Mouse (Mus musculus) thymus, postnatal 36 days (tissue): ENCODE results near the gene Zfp362.
A peak's percentile ranks its signal among the peaks of the same experiment; 100 is the strongest.

Source experiments
- DNase-seq, 2 experiments: peaks; one replicate each; pipeline ENCODE4 v3.0.0; 2022; ENCODE audit warnings: mixed read lengths in 2 of 2

Zfp362 gene

DNA sequence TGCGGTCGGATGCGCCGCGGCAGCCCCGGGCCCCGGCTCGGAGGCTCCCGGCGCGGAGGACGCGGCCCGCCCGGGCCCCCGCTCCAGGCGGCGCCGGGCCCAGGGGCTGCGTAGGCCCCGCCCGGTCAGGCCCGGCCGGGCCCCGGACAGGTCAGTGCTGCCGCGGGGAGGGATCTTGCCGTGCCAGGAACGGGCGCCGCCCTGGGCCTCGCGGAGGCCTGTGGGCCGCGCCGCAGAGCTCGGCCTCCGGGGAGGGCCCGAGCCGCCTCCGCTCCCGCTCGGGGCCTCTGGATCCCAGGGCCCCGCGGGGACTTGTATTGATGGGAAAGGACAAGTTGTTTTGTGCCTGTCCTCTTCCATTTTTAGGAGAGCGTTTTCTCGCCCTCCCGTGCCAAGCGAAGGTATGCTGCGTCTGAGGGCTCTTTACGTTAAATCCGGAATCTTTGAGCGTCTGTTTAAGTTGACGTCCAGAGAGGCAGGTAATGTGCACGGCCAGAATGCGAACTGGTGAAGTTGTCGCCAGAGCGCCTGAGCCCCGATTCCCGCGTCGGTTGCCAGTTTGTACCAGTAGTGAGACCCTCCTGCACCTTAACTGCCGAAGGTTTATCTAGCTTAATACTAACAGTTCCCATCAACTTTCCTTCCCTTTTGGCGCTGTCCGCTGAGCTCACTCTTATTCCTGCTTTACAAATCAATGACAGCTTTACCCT lies 78.0 kb downstream of the Zfp362 start:
- DNase-seq: peak in 1 of 2 experiments; percentile 36

DNA sequence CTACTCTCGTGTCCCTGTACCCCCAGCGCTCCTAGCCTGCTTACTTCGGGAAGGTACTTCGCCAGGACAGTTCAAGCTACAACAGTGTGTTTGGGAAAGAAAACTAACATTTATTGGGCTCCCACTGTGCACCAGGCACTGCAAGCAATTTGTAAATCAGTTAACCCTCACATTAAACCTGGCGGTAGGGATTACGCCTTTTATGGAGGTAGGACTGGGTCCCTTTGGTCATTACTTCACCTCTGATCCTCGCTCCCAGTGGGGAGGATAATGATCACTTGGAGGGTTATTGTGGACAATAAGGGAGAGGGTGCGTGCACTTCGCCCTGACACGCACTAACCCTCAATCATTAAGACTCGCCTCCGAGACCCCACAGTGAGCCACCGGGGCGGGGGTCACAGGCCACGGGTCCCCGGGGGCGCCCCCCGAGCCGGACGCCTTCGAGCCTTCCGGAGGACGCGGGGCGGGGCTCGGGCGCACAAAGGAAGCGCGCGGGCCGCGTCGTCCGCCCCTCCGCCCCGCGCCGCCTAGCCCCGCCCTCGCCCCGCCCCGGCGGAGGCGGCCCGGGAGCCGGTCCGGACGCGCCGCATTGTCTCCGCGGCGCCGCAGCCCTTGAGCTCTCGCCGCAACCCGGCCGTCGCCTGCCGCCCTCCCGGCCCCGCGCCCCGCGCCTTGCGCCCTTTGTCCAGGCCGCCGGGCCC lies 78.7 kb downstream of the Zfp362 start:
- DNase-seq: peak; percentile 89 to 92

DNA sequence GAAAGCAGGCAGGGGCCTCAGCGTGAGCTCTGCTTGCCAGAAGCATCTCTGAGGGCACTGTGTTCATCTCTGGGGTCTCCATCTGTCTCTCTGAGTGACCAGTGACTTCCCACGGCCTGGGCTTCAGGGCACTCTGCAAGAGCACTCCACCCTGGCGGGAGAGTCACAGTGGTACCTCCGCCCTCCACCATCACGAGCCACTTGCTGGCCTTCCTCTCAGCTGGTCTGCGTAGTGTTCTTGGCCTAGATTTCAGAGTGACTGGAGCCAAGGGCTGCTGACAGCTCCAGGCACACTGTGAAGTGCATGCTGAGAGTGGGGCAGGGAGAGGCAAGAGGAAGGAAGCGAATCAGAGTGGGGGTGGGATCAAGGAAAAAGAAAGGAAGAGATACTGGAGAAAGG lies 81.8 kb downstream of the Zfp362 start:
- no peak for DNase-seq

DNA sequence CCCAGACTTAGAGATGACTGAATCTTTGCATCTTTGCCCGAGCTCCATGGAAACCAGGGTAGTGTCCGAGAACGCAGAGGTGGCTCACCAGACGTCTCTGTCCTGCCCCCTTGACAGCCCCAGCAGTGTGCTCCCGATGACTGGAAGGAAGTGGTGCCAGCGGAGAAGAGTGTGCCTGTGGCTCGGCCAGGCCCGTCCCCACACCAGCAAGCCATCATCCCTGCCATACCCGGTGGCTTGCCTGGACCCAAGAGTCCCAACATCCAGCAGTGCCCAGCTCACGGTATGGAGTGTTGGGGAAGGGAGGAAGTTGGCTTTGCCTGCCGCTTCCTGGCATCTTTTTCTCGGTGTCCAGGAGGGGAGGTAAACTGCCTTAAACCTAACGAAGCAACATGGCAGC lies 82.4 kb downstream of the Zfp362 start:
- DNase-seq: no peak
